Mouse (Mus musculus) liver, embryonic 11.5 days (tissue): ENCODE data around the gene Spata18. TPM values are rescaled to one million over a fixed set of nuclear protein-coding genes. Genes with fewer than 3 reads are reported as not detected.

Experiments used
- ATAC-seq: fragments of 200-750 bp; cut with Nextera tagmentation; replicated peaks from 2 replicates; pipeline ENCODE4 v1.8.0; 2017; ENCODE audit warnings: moderate number of reproducible peaks, mild to moderate bottlenecking, moderate TSS enrichment, moderate library complexity; ENCODE audit not compliant: low FRiP score
- DNase-seq: peaks from one replicate; pipeline ENCODE4 v3.0.0-alpha.2; 2017; ENCODE audit warnings: low spot score
- H3K27ac ChIP-seq: fragments of 300-500 bp; sonication (generic); 2 replicates; pipeline ENCODE4 v1.5.1; 2014; ENCODE audit warnings: mild to moderate bottlenecking, low read depth, low read length, control low read depth
- H3K27me3 ChIP-seq: fragments of 300-500 bp; sonication (generic); replicated peaks from 2 replicates; pipeline ENCODE4 v1.6.1; 2014; ENCODE audit warnings: low read length, mixed read lengths; ENCODE audit not compliant: control insufficient read depth, insufficient read depth
- H3K36me3 ChIP-seq: fragments of 300-500 bp; sonication (generic); 2 replicates; pipeline ENCODE4 v1.6.1; 2014; ENCODE audit warnings: mild to moderate bottlenecking, low read length, moderate library complexity, mixed read lengths; ENCODE audit not compliant: control insufficient read depth, insufficient read depth
- H3K4me1 ChIP-seq: fragments of 300-500 bp; sonication (generic); replicated peaks from 2 replicates; pipeline ENCODE4 v1.6.1; 2014; ENCODE audit warnings: low read length, mixed read lengths; ENCODE audit not compliant: control insufficient read depth, insufficient read depth
- H3K4me2 ChIP-seq: fragments of 300-500 bp; sonication (generic); 2 replicates; pipeline ENCODE4 v1.6.1; 2014; ENCODE audit warnings: mild to moderate bottlenecking, control low read depth, moderate library complexity
- H3K4me3 ChIP-seq: fragments of 300-500 bp; sonication (generic); 2 replicates; pipeline ENCODE4 v1.5.1; 2014; ENCODE audit warnings: low read depth, low read length, control low read depth
- H3K9ac ChIP-seq: fragments of 300-500 bp; sonication (generic); 2 replicates; pipeline ENCODE4 v1.6.1; 2014; ENCODE audit warnings: low read depth, low read length, control low read depth
- H3K9me3 ChIP-seq: fragments of 300-500 bp; sonication (generic); 2 replicates; pipeline ENCODE4 v1.6.1; 2016; ENCODE audit warnings: low read length, inconsistent platforms, mixed read lengths; ENCODE audit not compliant: control insufficient read depth
- WGBS: fragments of 180-500 bp; shearing (Covaris S2); extraction: QIAGEN DNeasy Blood & Tissue Kit; methylation state at CpG from one replicate; pipeline ENCODE4 v1.1.7; 2014; 5-methylcytosine and 5-hydroxymethylcytosine counted together
- polyA plus RNA-seq: library from polyadenylated mRNA; unstranded; fragments of >200 nt; fragmentation: Nextera tagmentation; extraction: Ambion mirVana; gene quantifications from 2 replicates; pipeline ENCODE4 v1.2.1, GENCODE M21; 2014

Spata18 gene
- polyA plus RNA-seq, 1 experiment from 2014 or later = not detected

- no peaks in the 10 kb centered on the region for H3K27me3 ChIP-seq
- DNase-seq (no peak), ATAC-seq (no peak)
- WGBS = 70% methylated on average over 4 of the region's 4 CpGs
- H3K36me3 ChIP-seq = no peaks in the 10 kb centered on the region
- no peaks in the 10 kb centered on the region for H3K9me3 ChIP-seq
- no peak overlapping the region for H3K4me2 ChIP-seq
- no peak overlapping the region for H3K9ac ChIP-seq
- H3K27ac ChIP-seq = no peak overlapping the region
- H3K4me3 ChIP-seq = no peak overlapping the region
- no peaks in the 10 kb centered on the region for H3K4me1 ChIP-seq
These were observed 43.3 kb downstream of the Spata18 start for GRCm38 (mm10) chr5:73694254-73695015.

DNA sequence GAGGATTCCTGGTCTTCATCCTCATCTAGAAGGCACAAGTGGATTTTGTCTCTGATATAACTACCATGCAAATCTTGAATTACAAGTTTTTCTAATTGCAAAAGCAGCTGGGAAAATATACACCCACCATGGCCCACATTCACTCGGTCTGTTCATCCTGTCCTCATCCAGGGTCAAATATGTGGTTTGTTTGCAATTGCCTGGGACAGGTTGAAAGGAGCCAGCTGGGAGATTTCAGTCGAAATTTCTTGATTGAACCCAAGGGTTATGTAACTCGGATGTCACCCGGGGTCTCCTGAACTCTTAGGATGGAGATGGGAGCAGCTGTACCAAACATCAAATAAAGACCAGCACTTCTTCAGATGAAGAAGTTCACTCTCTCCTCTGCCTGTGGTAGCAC lies 46.5 kb downstream of the Spata18 start:
- H3K36me3 ChIP-seq = no peaks in the 10 kb centered on the region
- no peaks in the 10 kb centered on the region for H3K9me3 ChIP-seq
- H3K27ac ChIP-seq = no peak overlapping the region
- H3K4me2 ChIP-seq = no peak overlapping the region
- H3K4me3 ChIP-seq = no peak overlapping the region
- DNase-seq = no peak
- no peaks in the 10 kb centered on the region for H3K27me3 ChIP-seq
- no peak for ATAC-seq
- no peak overlapping the region for H3K9ac ChIP-seq
- no peaks in the 10 kb centered on the region for H3K4me1 ChIP-seq
- WGBS = 75% methylated on average over 4 of the region's 4 CpGs

DNA sequence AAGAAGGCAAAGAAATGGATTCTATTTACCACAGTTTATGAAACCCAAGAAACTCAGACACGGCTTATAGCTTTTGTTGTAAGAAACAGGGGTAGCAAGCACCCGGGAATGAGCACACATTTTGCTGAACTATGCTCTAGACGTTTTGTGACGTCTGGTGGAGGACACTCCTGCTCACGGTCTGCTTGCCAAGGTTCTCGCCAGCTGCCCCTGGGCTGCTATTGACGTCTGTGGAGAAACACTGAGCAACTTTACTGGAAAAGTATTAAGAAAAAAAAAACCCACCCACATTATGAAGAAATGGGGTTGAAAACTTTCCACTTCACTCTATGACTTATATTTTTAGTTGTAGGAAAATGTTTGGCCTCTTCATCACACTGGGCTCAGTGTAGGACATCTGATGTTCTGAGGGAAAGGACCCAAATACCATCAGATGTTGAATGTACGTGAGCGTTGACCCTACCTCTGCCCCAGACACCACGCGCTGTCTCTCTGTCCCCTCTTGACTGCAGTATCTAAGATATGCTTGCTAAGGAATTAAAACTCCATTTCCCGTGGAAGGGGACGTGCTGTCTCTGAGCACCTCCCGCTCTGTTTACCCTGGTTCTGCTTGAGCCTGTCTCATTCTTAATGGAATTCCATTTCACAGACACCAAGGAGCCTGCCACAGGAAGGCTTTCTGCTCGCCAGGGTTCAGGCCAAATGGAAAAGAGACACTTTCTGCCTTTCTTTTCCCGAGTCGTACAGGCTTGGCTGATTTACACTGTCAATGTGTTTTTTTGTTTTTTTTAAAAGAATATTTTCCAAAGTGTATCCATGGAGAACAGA lies 50.1 kb downstream of the Spata18 start:
- H3K9me3 ChIP-seq = no peaks in the 10 kb centered on the region
- no peaks in the 10 kb centered on the region for H3K4me1 ChIP-seq
- H3K4me2 ChIP-seq = no peak overlapping the region
- no peak overlapping the region for H3K27ac ChIP-seq
- H3K9ac ChIP-seq = no peak overlapping the region
- ATAC-seq (no peak), DNase-seq (no peak)
- H3K36me3 ChIP-seq = no peaks in the 10 kb centered on the region
- H3K27me3 ChIP-seq = no peaks in the 10 kb centered on the region
- no peak overlapping the region for H3K4me3 ChIP-seq
- 65% methylated on average over 17 of the region's 17 CpGs for WGBS

DNA sequence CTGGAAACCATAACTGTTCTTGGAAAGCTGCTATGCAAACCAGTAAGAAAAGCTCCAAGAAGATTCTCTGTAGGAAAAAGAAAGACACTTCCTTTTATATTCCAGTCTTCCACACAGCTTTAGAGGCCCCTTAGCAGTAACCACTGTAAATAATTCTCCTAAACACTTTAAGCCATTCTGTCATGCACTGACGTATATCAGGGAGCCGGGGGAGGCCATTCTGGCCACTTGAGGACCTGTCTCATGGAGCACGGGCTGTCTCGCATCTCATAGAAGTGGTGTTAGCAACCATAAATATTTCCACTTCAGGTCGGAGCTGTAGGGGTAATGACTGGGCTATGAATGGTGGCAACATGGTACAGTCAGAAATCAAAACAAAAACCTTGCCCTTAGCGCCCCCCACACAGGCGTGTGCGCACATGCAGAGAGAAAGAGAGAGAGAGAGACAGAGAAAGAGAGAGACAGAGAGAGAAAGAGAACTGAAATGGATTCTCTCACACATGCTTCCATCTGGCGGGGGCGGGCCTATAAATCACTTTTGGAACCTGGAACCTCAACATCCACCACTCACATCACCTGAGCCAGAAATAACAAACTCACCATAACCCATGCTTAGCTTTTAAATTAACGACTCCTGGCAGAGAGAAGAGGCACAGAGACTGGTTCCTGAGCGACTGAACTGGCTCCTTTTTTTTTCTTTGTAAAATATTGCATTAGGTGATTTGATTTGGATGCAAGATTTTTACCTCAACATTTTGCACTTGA lies 50.9 kb downstream of the Spata18 start:
- no peaks in the 10 kb centered on the region for H3K4me1 ChIP-seq
- H3K27me3 ChIP-seq = no peaks in the 10 kb centered on the region
- H3K4me3 ChIP-seq = no peak overlapping the region
- no peak overlapping the region for H3K27ac ChIP-seq
- H3K36me3 ChIP-seq = no peaks in the 10 kb centered on the region
- H3K9ac ChIP-seq = no peak overlapping the region
- DNase-seq = no peak
- no peaks in the 10 kb centered on the region for H3K9me3 ChIP-seq
- no peak overlapping the region for H3K4me2 ChIP-seq
- WGBS = 80% methylated on average over 12 of the region's 12 CpGs
- no peak for ATAC-seq

- Histone ChIP-seq H3K27me3 (no peaks in the 10 kb centered on the region), H3K9ac (no peak overlapping the region), H3K4me1 (no peaks in the 10 kb centered on the region), H3K9me3 (no peaks in the 10 kb centered on the region), H3K4me3 (no peak overlapping the region), H3K27ac (no peak overlapping the region), H3K4me2 (no peak overlapping the region), H3K36me3 (no peaks in the 10 kb centered on the region)
- no peak for DNase-seq
- no peak for ATAC-seq
- 88% methylated on average over 4 of the region's 4 CpGs for WGBS
These were observed 51.9 kb downstream of the Spata18 start for GRCm38 (mm10) chr5:73703096-73703495.

- DNase-seq (no peak), ATAC-seq (no peak)
- Histone ChIP-seq H3K4me3 (no peak overlapping the region), H3K27ac (no peak overlapping the region), H3K27me3 (no peaks in the 10 kb centered on the region), H3K36me3 (no peaks in the 10 kb centered on the region), H3K9ac (no peak overlapping the region), H3K9me3 (no peaks in the 10 kb centered on the region), H3K4me1 (no peaks in the 10 kb centered on the region), H3K4me2 (no peak overlapping the region)
- 31% methylated on average over 14 of the region's 14 CpGs for WGBS
These were observed 53.1 kb downstream of the Spata18 start for GRCm38 (mm10) chr5:73704263-73704662.

- DNase-seq = no peak
- Histone ChIP-seq H3K9me3 (no peaks in the 10 kb centered on the region), H3K9ac (no peak overlapping the region), H3K36me3 (no peaks in the 10 kb centered on the region), H3K4me3 (no peak overlapping the region), H3K27ac (no peak overlapping the region), H3K4me1 (no peaks in the 10 kb centered on the region), H3K4me2 (no peak overlapping the region), H3K27me3 (no peaks in the 10 kb centered on the region)
- 83% methylated on average over 8 of the region's 8 CpGs for WGBS
- no peak for ATAC-seq
These were observed 53.6 kb downstream of the Spata18 start for GRCm38 (mm10) chr5:73704757-73705156.

- no peak overlapping the region for H3K9ac ChIP-seq
- H3K4me2 ChIP-seq = no peak overlapping the region
- 88% methylated on average over 5 of the region's 5 CpGs for WGBS
- H3K36me3 ChIP-seq = no peaks in the 10 kb centered on the region
- H3K4me1 ChIP-seq = no peaks in the 10 kb centered on the region
- no peak overlapping the region for H3K27ac ChIP-seq
- H3K27me3 ChIP-seq = no peaks in the 10 kb centered on the region
- no peaks in the 10 kb centered on the region for H3K9me3 ChIP-seq
- DNase-seq (no peak), ATAC-seq (no peak)
- H3K4me3 ChIP-seq = no peak overlapping the region
These were observed 54.1 kb downstream of the Spata18 start for GRCm38 (mm10) chr5:73705290-73705689.
